Mouse (Mus musculus) adrenal gland (tissue): ENCODE data around the gene Mettl8.

Source experiments
- intact Hi-C: fragments of 180-260 bp; cut with DNase I; formaldehyde crosslinking; loops from one replicate; pipeline ENCODE4 v1.15.1; 2025
- long read RNA-seq, 2 experiments: library from polyadenylated mRNA; unstranded; transcript quantifications; one replicate each; pipeline ENCODE4 v2.0.0; 2020; ENCODE audit warnings: borderline replicate concordance in 1 of 2; ENCODE audit not compliant: insufficient replicate concordance in 1 of 2

The Mettl8 gene
- long read RNA-seq, experiment 1, transcript Mettl8-204 (10 exons, 2,347 nt): major isoform, 6 of 20 reads
- long read RNA-seq, experiment 1, partial matches to known transcripts: 4 of 20 reads
- long read RNA-seq, experiment 1, other reads (novel, unspliced or antisense): 10 of 20 reads
- long read RNA-seq, experiment 2, transcript Mettl8-204 (10 exons, 2,347 nt): major isoform, 6 of 17 reads
- long read RNA-seq, experiment 2, partial matches to known transcripts: 4 of 17 reads
- long read RNA-seq, experiment 2, other reads (novel, unspliced or antisense): 7 of 17 reads

- intact Hi-C loops: loop anchor here (10.0 kb wide), 1 partner anchor 159 kb away; the partner anchor contains the start of gene Dync1i2
These were observed at the start of gene Mettl8, which contains the start of gene Dcaf17 for GRCm38 (mm10) chr2:71055300-71056114. Gene Mettl8 (minus strand): TSS chr2:71055583. Gene Dcaf17 (plus strand): TSS chr2:71055328.

GRCm38 (mm10) chr2:71104696-71105095, 49.3 kb upstream of the Mettl8 start:
- intact Hi-C loops: no loop called here

GRCm38 (mm10) chr2:71103292-71103680, 47.9 kb upstream of the Mettl8 start:
- intact Hi-C loops: no loop called here

- intact Hi-C loops: no loop called here
These were observed 47.4 kb upstream of the Mettl8 start for GRCm38 (mm10) chr2:71102621-71103291.

- intact Hi-C loops: no loop called here
These were observed 40.8 kb upstream of the Mettl8 start for GRCm38 (mm10) chr2:71096170-71096569.

- intact Hi-C loops: no loop called here
These were observed 35.5 kb upstream of the Mettl8 start for GRCm38 (mm10) chr2:71090660-71091445.

- intact Hi-C loops: no loop called here
These were observed 34.4 kb upstream of the Mettl8 start for GRCm38 (mm10) chr2:71089766-71090165.

GRCm38 (mm10) chr2:71083454-71084193, 28.2 kb upstream of the Mettl8 start:
- intact Hi-C loops: no loop called here

GRCm38 (mm10) chr2:71082416-71082815, 27.0 kb upstream of the Mettl8 start:
- intact Hi-C loops: no loop called here

- intact Hi-C loops: no loop called here
These were observed 18.4 kb upstream of the Mettl8 start for GRCm38 (mm10) chr2:71073828-71074227.

- intact Hi-C loops: no loop called here
These were observed 17.9 kb upstream of the Mettl8 start for GRCm38 (mm10) chr2:71073330-71073729.

- intact Hi-C loops: no loop called here
These were observed 16.2 kb upstream of the Mettl8 start for GRCm38 (mm10) chr2:71071601-71072000.

GRCm38 (mm10) chr2:71056115-71056835, 892 bp upstream of the Mettl8 start:
- intact Hi-C loops: loop anchor here (10.0 kb wide), 1 partner anchor 159 kb away; the partner anchor contains the start of gene Dync1i2

- intact Hi-C loops: loop anchor here (10.0 kb wide), 1 partner anchor 160 kb away; the partner anchor contains the start of gene Dync1i2
These were observed 667 bp downstream of the Mettl8 start for GRCm38 (mm10) chr2:71054716-71055115.

GRCm38 (mm10) chr2:71050511-71050910, 4.9 kb downstream of the Mettl8 start:
- intact Hi-C loops: loop anchor here (10.0 kb wide), 1 partner anchor 164 kb away; the partner anchor contains the start of gene Dync1i2

- intact Hi-C loops: no loop called here
These were observed 6.5 kb downstream of the Mettl8 start for GRCm38 (mm10) chr2:71048896-71049295.

GRCm38 (mm10) chr2:71046751-71047320, 8.5 kb downstream of the Mettl8 start:
- intact Hi-C loops: no loop called here

- intact Hi-C loops: no loop called here
These were observed 9.2 kb downstream of the Mettl8 start for GRCm38 (mm10) chr2:71046151-71046550.
